Mouse (Mus musculus): ENCODE measurements around the gene Dap.

DNA sequence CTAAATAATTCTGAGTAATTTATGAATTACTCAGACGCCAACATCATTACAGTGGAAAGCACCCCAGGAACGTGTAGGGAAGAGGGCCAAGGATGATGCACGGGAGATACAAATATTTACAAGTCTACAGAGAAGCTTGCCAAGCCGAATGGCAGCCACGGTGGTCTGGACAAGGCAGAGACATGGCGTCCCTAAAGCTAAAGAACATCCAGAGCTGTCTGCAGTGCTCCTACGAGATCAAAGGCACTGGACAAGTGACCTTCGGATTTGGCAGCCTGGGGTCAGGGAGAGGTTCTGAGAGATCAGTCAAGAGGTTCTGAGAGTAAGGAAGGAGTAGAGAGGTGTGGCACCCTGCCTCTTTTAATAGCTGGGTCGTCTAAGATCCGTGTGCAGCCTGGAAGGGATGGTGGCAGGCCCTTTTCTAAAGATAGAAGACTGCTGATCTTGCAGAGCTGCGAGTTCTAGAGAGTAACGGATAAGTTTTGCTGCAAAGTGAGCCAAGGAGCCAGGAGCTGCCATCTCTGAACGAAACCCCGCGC lies 449 bp upstream of the Dap start:
- no peak for TF ChIP-seq MAX (IDR thresholded peaks at IDR 0.05)
- TF ChIP-seq CTCF (IDR thresholded peaks at IDR 0.05; ENCODE audit: control insufficient read depth, insufficient read depth, insufficient read length), result no peak
- no peak for TF ChIP-seq CEBPB (IDR thresholded peaks at IDR 0.05; ENCODE audit: low read depth)
- TF ChIP-seq MYOD1 (IDR thresholded peaks at IDR 0.05; ENCODE audit: control insufficient read depth, insufficient read length, low read depth), result no peak
- TF ChIP-seq USF1 (IDR thresholded peaks at IDR 0.05; ENCODE audit: low read depth), result no peak
- no peak for TF ChIP-seq MYOG (IDR thresholded peaks at IDR 0.05; ENCODE audit: control insufficient read depth, extremely low read depth, insufficient read length)

All from C2C12 (cell line).